Mouse (Mus musculus) embryonic fibroblast, embryonic 13.5 days (primary cell): ENCODE measurements around the gene Grn. TPM values are rescaled to one million over a fixed set of nuclear protein-coding genes. Genes with fewer than 3 reads are reported as not detected.

ENCODE experiments used
- H3K27ac ChIP-seq: 2 replicates; pipeline ENCODE4 v1.5.1; 2012; ENCODE audit warnings: low read length, control low read depth, inconsistent platforms; ENCODE audit not compliant: insufficient read depth
- H3K4me1 ChIP-seq: 2 replicates; pipeline ENCODE4 v1.6.1; 2011; ENCODE audit warnings: low read length; ENCODE audit not compliant: control insufficient read depth, insufficient read depth
- H3K4me3 ChIP-seq: 2 replicates; pipeline ENCODE4 v1.5.1; 2011; ENCODE audit warnings: mild to moderate bottlenecking, control low read depth, low read length; ENCODE audit not compliant: insufficient read depth
- CTCF ChIP-seq: IDR thresholded peaks from 2 replicates; pipeline ENCODE4 v1.5.1; 2011; ENCODE audit warnings: mild to moderate bottlenecking, control low read depth, low read length, moderate library complexity, borderline replicate concordance; ENCODE audit not compliant: insufficient read depth
- POLR2A ChIP-seq: IDR thresholded peaks from 2 replicates; pipeline ENCODE4 v1.6.1; 2011; ENCODE audit warnings: low read depth, mild to moderate bottlenecking, control low read depth, low read length, moderate library complexity
- polyA plus RNA-seq: library from polyadenylated mRNA; stranded (reverse); fragments of >200 nt; gene quantifications from 2 replicates; pipeline ENCODE4 v1.2.4, GENCODE M21; 2011; ENCODE audit warnings: low read depth; ENCODE audit not compliant: missing spikeins, insufficient read length

The Grn gene
- polyA plus RNA-seq, 1 experiment, result 252 TPM

- TF ChIP-seq POLR2A (no peak), CTCF (no peak)
- Histone ChIP-seq H3K27ac (no peak within 1 kb of the TSS), H3K4me3 (no peak within 1 kb of the TSS), H3K4me1 (no peaks in the 10 kb centered on the region)
Measured at GRCm38 (mm10) chr11:102469648-102470357, 39.7 kb downstream of the Grn start, which contains the start of gene Itga2b. TSS of gene Itga2b (minus strand) at chr11:102470122.

DNA sequence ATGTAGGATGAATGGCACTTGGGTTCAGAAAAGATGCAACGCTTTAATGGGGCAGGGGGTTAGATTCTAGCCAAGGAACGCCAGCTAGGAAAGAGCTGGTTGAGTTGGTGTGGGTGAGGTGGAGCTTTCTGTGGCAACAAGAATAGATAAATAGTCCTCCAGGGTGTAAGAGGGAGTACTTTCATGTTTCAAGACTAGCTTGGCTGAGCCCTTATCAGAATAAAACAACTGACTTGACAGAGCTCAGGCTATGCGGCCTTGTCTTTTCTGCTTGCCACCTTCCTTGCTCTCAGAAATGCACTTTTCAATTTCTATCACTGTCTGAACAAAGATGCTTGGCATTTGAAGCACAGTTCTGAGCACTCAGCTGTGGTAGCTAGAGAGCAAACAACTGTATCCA lies 44.9 kb downstream of the Grn start:
- Histone ChIP-seq H3K4me3 (no peak overlapping the region), H3K4me1 (no peaks in the 10 kb centered on the region), H3K27ac (no peak overlapping the region)
- TF ChIP-seq POLR2A, result no peak
- no peak for TF ChIP-seq CTCF

- no peak for TF ChIP-seq POLR2A
- no peak for TF ChIP-seq CTCF
- no peak overlapping the region for H3K4me3 ChIP-seq
Measured at GRCm38 (mm10) chr11:102478671-102479070, 48.6 kb downstream of the Grn start.

GRCm38 (mm10) chr11:102479581-102479980 lies 49.5 kb downstream of the Grn start:
- H3K4me1 ChIP-seq, result no peaks in the 10 kb centered on the region
- TF ChIP-seq POLR2A, result no peak
- no peak for TF ChIP-seq CTCF
- H3K4me3 ChIP-seq, result no peak overlapping the region
- H3K27ac ChIP-seq, result no peak overlapping the region

More at GRCm38 (mm10) chr11:102478671-102479070, 48.6 kb downstream of the Grn start:
- H3K4me1 ChIP-seq, result no peaks in the 10 kb centered on the region
- no peak overlapping the region for H3K27ac ChIP-seq

DNA sequence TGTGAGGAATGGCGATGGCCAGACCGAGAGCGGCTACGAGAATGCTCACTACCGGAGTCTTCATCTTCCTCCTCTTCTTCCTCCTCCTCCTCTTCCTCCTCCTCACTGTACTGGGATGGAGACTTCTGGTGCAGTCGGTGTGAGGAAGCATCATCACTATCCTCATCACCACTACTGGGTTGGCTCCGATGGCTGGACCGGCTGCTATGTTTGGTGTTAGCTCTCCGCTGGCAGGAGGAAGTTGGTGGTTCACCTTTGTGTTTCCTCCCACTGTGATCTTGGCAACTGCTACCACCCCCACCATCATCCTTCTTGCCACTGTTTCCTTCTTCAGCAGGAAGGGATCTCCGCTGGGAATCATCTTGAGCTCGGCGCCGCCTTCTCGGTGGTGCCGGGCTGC lies 50.0 kb downstream of the Grn start:
- no peak for TF ChIP-seq CTCF
- TF ChIP-seq POLR2A, result no peak
- Histone ChIP-seq H3K4me3 (no peak overlapping the region), H3K4me1 (no peaks in the 10 kb centered on the region)

DNA sequence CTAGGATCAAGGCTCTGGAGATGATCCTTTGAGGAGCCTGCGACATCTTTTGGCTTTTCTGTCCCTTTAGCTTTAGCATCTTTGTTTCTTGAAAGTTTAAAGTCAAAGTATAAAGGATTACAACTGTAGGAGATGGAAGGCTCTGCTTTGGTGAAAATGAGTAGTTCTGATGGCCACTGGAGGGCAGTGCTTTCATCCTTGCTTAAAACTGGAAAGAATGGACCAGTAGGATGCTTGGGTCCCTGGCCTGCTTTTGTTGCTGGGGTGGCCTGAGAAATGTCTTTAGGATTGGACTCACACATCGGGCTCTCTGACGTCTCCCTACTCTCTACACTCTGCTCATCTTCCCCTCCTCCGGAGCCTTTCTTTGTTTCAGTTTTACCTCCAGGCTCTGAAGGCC lies 50.8 kb downstream of the Grn start:
- Histone ChIP-seq H3K4me1 (no peaks in the 10 kb centered on the region), H3K27ac (no peak overlapping the region), H3K4me3 (no peak overlapping the region)
- TF ChIP-seq POLR2A (no peak), CTCF (no peak)

More for the DNA sequence above, 50.0 kb downstream of the Grn start:
- H3K27ac ChIP-seq, result no peak overlapping the region

GRCm38 (mm10) chr11:102481779-102482178 lies 51.7 kb downstream of the Grn start:
- Histone ChIP-seq H3K4me1 (no peaks in the 10 kb centered on the region), H3K4me3 (no peak overlapping the region), H3K27ac (no peak overlapping the region)
- TF ChIP-seq POLR2A (no peak), CTCF (no peak)

Other genes starting within 250 kb of the Grn start
- 113 and 124 TPM in 2 replicates for gene Lsm12, start 245.0 kb upstream of the Grn start, polyA plus RNA-seq
- 37.9 and 40.0 TPM in 2 replicates for gene G6pc3, start 240.7 kb upstream of the Grn start, polyA plus RNA-seq
- 47.8 and 54.9 TPM in 2 replicates for gene Hdac5, start 200.1 kb upstream of the Grn start, polyA plus RNA-seq
- gene BC030867, start 181.4 kb upstream of the Grn start, polyA plus RNA-seq, result 6.5 and 10.2 TPM in 2 replicates
- 0.37 and 0.45 TPM in 2 replicates for gene Asb16, start 161.6 kb upstream of the Grn start, polyA plus RNA-seq
- gene Tmub2, start 145.4 kb upstream of the Grn start, polyA plus RNA-seq, result 37.7 and 44.6 TPM in 2 replicates
- 50.7 and 55.6 TPM in 2 replicates for gene Atxn7l3, start 133.7 kb upstream of the Grn start, polyA plus RNA-seq
- 75.5 and 102 TPM in 2 replicates for gene Ubtf, start 110.6 kb upstream of the Grn start, polyA plus RNA-seq
- gene Slc4a1, start 64.1 kb upstream of the Grn start, polyA plus RNA-seq, result not detected in 2 replicates
- gene Rundc3a, start 36.9 kb upstream of the Grn start, polyA plus RNA-seq, result 0.86 TPM in 1 of 2 replicates, not detected in the other
- 164 and 174 TPM in 2 replicates for gene Slc25a39, start 22.4 kb upstream of the Grn start, polyA plus RNA-seq
- 14.0 and 17.9 TPM in 2 replicates for gene Fam171a2, start 17.4 kb downstream of the Grn start, polyA plus RNA-seq
- 6.4 and 11.6 TPM in 2 replicates for gene Itga2b, start 39.8 kb downstream of the Grn start, polyA plus RNA-seq
- 36.6 and 40.7 TPM in 2 replicates for gene Gpatch8, start 126.1 kb downstream of the Grn start, polyA plus RNA-seq
- gene Gm11627, start 149.1 kb downstream of the Grn start, polyA plus RNA-seq, result 2.5 and 3.2 TPM in 2 replicates
- gene Fzd2, start 174.1 kb downstream of the Grn start, polyA plus RNA-seq, result 54.6 and 75.0 TPM in 2 replicates
- gene Meioc, start 233.4 kb downstream of the Grn start, polyA plus RNA-seq, result not detected in 2 replicates